Mouse (Mus musculus) heart, postnatal 10 days (tissue): ENCODE measurements at regions not wholly inside any gene's neighbourhood (a gene's known extent, or its start where the extent isn't known, plus 50 kb on each side); places are given as distances from the start of the nearest gene placed in this dataset.
"Not testable (repeated sequence)": the region's sequence is repeated elsewhere in the genome, so short reads cannot be mapped to it uniquely, and the experiment has no call there.

Experiments
- DNase-seq, 2 experiments: peaks; one replicate each; pipeline ENCODE4 v3.0.0; 2021
- intact Hi-C: fragments of 180-260 bp; cut with DNase I; formaldehyde crosslinking; loops from one replicate; pipeline ENCODE4 v1.15.1; 2025

DNA sequence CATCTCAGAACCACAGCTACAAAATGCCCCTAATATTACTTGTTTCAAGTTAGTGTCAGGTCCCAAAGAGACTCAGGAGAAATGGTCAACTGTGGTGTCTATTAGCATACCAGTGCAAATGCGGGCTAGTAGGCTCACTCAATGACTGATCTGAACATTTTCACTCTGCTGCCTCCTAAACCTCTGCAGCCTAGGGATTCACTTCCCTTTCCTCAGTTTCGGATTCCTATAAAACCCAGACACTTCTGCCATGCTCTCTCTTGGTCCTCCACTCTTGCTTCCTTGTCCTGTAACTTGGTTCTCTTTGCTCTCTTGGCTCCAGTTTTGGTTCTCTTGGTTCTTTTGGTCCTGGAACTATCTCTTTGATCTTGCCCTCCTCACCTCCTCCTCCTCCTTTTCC is 206.3 kb upstream of the Spef2 start:
- intact Hi-C loops = no loop called here
- no peak for DNase-seq

DNA sequence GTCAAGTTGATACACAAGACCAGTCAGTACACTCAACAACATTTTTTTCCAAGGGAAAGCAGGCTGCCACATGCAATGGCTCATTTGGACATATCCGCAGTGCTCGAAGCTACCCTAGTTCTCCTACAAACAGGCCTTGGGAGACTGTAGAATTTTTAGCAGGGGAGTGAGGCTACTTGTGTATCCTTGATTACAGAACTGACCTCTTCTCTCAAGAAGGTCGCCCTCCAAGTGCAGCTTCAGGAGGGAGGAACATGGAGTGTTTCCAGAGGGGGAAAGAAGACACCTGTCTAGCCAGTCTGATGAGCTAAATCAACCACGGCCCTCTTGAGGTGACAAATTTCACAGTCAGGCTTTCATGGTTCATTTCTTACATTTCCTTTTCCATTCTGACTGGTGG is 202.0 kb upstream of the Prlr start:
- intact Hi-C loops = no loop called here
- no peak for DNase-seq

DNA sequence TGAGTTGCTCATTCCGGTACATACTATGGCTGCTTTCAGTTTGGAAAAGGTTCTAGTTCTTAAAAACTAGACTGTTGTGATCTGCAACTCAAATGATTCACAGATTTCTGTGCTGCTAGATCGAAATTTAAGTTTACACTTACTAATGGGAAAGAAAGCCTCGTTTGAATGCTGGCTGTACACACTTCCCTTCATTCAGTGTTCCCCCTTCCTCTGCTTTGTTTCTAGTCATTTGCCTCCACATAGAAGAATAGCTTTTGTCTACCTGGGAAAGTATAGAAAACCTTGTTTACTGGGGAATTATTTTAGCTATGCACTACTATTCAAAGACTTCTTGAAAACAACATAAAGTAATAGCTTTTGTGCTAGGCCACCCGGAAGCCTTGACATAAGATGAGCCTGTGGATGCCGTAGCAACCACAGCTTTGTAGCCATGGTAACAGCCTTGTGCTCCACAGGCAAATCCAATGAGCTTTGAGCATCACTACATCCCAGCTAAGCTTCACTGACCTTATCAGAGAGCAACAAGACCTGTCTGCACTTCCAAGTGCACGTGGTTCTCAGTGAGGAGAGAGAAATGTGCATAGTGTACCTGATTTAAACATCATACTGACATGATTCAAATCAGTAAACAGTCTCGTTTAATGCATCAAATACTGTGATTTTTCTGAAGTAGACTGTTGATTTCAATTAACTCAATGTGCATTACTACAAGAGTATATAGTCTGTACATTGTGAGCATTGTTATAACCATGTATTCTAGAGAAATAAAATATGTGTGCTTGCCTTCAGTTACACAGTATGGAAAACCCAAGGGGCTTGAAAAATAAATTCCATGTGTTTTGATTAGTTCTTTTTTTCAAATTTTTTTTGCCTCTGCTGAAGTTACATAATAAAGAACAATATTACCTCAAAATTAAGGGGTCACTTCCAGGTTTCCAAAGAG is 165.5 kb upstream of the Prlr start:
- intact Hi-C loops = no loop called here

GRCm38 (mm10) chr15:10017216-10017615 is 159.8 kb upstream of the Prlr start:
- intact Hi-C loops = no loop called here
- DNase-seq = no peak

More for the DNA sequence above, 165.5 kb upstream of the Prlr start:
- DNase-seq = no peak

GRCm38 (mm10) chr15:10029902-10030301 is 147.1 kb upstream of the Prlr start:
- no peak for DNase-seq
- intact Hi-C loops = no loop called here

DNA sequence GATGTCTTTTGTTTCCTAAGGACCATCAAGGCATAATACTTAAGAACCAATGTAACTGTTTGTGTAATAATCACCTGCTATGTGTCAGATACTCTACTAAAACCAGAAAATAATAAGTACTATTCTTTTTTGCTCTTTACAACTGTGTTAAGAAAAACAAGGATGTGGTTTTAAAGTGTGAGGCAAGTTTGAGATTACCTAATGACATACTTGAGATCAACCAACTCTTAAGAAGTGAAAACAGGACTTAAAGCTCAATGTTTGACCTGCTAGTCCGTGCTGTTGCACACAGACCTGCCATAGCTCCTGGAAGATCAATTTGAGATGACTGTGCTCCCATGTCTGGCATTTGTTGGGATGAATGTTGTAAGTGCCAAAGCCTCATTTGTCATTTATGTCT is 141.5 kb upstream of the Prlr start:
- intact Hi-C loops = no loop called here

DNA sequence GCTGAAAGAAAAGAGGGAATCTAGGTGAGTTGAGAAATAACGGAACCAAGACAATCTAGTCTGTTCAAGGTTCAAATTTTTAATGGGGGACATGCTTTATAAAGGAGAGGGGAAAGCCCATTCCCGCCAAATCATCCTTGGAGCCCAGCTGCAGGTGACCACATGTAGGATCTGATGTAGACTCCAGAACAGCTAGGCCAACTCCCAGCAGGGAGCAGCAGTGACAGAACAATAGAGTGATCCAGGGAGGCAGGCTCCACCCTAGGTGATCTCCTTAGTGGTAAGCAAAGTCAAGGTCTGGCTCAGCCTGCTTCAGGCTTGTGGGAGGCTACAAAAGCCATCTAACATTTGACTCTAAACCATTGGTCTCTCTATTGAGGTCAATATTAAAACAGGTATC is 140.5 kb upstream of the Prlr start:
- DNase-seq, intact Hi-C loops: not testable (repeated sequence)

More for the DNA sequence above, 141.5 kb upstream of the Prlr start:
- DNase-seq = no peak

- no peak for DNase-seq
- intact Hi-C loops = no loop called here
Observed at GRCm38 (mm10) chr15:10073580-10073979, 103.5 kb upstream of the Prlr start.

DNA sequence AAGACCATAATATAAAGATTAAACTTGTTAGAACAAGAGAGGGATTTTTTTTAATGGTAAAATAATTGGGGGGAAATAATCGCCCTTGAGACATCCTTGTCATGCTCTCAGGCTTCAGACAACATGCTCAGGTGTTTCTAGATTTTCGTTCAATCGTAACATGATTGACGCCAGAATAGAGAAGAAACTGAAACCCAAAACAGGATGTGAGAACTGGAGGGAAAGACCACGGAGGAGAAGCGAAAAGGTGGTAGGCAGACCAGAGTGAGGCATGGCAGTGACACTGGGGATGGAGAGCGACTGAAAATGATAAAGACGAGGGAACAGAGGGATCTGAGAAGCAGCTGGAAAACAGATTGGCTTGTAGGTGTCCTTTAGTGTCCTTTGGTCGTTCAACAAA is 102.1 kb upstream of the Prlr start:
- DNase-seq = no peak
- intact Hi-C loops = no loop called here

- intact Hi-C loops = no loop called here
- DNase-seq = no peak
Observed at GRCm38 (mm10) chr15:10075391-10076060, 101.5 kb upstream of the Prlr start.

GRCm38 (mm10) chr15:10076061-10076400 is 101.0 kb upstream of the Prlr start:
- no peak for DNase-seq
- intact Hi-C loops = no loop called here

- intact Hi-C loops = no loop called here
- DNase-seq = no peak
Observed at GRCm38 (mm10) chr15:10078434-10078833, 98.6 kb upstream of the Prlr start.

DNA sequence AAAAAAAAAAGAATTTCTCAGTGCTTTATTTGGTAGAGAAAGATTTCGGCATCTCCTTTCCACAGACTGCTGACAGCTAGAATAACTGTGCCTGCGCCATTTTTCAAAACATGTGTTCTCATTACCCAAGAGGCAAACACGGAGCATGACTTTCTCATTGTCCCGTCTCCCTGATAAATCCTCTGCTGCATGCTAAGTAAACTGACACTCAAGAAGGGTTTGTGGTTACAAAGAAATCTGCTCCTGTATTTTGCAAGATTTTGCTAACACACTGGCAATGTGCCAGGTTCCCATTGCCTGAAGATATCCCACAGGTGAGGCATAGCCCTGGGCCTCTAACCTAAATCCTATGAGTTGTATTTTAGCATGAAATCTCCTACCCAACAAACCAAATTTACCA is 97.5 kb upstream of the Prlr start:
- intact Hi-C loops = no loop called here
- DNase-seq = no peak

DNA sequence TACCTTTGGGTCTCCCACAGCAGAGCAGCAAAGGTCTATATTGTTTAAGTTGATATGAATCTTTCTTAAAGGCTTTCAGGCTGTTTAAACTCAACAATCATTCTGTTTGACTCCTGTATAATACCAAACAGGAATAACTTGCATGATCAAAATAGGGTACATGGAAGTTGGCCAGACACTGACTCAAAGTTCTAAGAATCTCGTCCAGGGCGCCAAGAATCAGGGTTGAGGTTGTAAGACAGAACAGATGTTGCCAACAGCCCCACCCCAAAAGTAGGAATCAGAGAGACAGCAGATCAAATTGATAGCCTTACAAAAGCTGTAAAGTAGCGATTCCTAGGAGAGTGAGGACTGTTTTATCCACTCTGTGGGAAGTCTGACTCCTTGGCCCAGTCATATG is 88.3 kb upstream of the Prlr start:
- peak; percentile 30 to 32 for DNase-seq

GRCm38 (mm10) chr15:10090384-10091092 is 86.5 kb upstream of the Prlr start:
- intact Hi-C loops = no loop called here
- no peak for DNase-seq

More for the DNA sequence above, 88.3 kb upstream of the Prlr start:
- intact Hi-C loops = no loop called here

GRCm38 (mm10) chr15:10103350-10103749 is 73.7 kb upstream of the Prlr start:
- intact Hi-C loops = no loop called here
- no peak for DNase-seq

- DNase-seq, intact Hi-C loops: not testable (repeated sequence)
Observed at GRCm38 (mm10) chr15:10105211-10105976, 71.6 kb upstream of the Prlr start.

- DNase-seq = no peak
- intact Hi-C loops = no loop called here
Observed at GRCm38 (mm10) chr15:10106853-10107252, 70.2 kb upstream of the Prlr start.
